Mouse (Mus musculus) gastrocnemius, postnatal 36 days (tissue): ENCODE measurements around the gene Pard3b. TPM values are rescaled to one million over a fixed set of nuclear protein-coding genes. Genes with fewer than 3 reads are reported as not detected.

ENCODE experiments used
- DNase-seq, 2 experiments: peaks; one replicate each; pipeline ENCODE4 v3.0.0; 2022
- intact Hi-C: fragments of 180-260 bp; cut with DNase I; formaldehyde crosslinking; loops from one replicate; pipeline ENCODE4 v1.15.1; 2025
- long read RNA-seq, 2 experiments: library from polyadenylated mRNA; stranded (forward); transcript quantifications; one replicate each; pipeline ENCODE4 v2.0.0; 2021
- total RNA-seq, 2 experiments: library from RNA; stranded (reverse); gene quantifications; 2 replicates each; pipeline ENCODE4 v1.2.3; 2021

The Pard3b gene
- 1 to 10 TPM; 5.0 to 5.1 TPM for total RNA-seq
- long read RNA-seq, experiment 1, result 0 reads
- long read RNA-seq, experiment 2, partial matches to known transcripts, result 0 of 2 reads
- long read RNA-seq, experiment 2, other reads (novel, unspliced or antisense), result 2 of 2 reads

GRCm38 (mm10) chr1:61638347-61639111 lies at the start of gene Pard3b:
Pard3b (plus strand) TSS chr1:61638824.
- intact Hi-C loops, result no loop called here
- peak; percentile 68 to 71 for DNase-seq

- DNase-seq, result no peak
- intact Hi-C loops, result no loop called here
Observed at GRCm38 (mm10) chr1:61616176-61616575, 22.4 kb upstream of the Pard3b start.

- DNase-seq, result no peak
- intact Hi-C loops, result no loop called here
Observed at GRCm38 (mm10) chr1:61620651-61621050, 18.0 kb upstream of the Pard3b start.

GRCm38 (mm10) chr1:61629857-61630256 lies 8.8 kb upstream of the Pard3b start:
- intact Hi-C loops, result no loop called here
- no peak for DNase-seq

- intact Hi-C loops, result no loop called here
Observed at GRCm38 (mm10) chr1:61639114-61640093, 780 bp downstream of the Pard3b start.

GRCm38 (mm10) chr1:61641880-61642279 lies 3.3 kb downstream of the Pard3b start:
- no peak for DNase-seq
- intact Hi-C loops, result no loop called here

More at GRCm38 (mm10) chr1:61639114-61640093, 780 bp downstream of the Pard3b start:
- DNase-seq, result peak in 1 of 2 experiments; percentile 21

- DNase-seq, result no peak
- intact Hi-C loops, result no loop called here
Observed at GRCm38 (mm10) chr1:61645062-61645461, 6.4 kb downstream of the Pard3b start.

GRCm38 (mm10) chr1:61649964-61650363 lies 11.3 kb downstream of the Pard3b start:
- DNase-seq, result no peak
- intact Hi-C loops, result no loop called here

- DNase-seq, result no peak
- intact Hi-C loops, result no loop called here
Observed at GRCm38 (mm10) chr1:61651454-61652271, 13.0 kb downstream of the Pard3b start.

GRCm38 (mm10) chr1:61657760-61658159 lies 19.1 kb downstream of the Pard3b start:
- no peak for DNase-seq
- intact Hi-C loops, result no loop called here

- intact Hi-C loops, result no loop called here
- no peak for DNase-seq
Observed at GRCm38 (mm10) chr1:61659931-61660330, 21.3 kb downstream of the Pard3b start.

- intact Hi-C loops, result no loop called here
- no peak for DNase-seq
Observed at GRCm38 (mm10) chr1:61685221-61685814, 46.7 kb downstream of the Pard3b start.

- intact Hi-C loops, result no loop called here
- DNase-seq, result no peak
Observed at GRCm38 (mm10) chr1:61685921-61686320, 47.3 kb downstream of the Pard3b start.

- intact Hi-C loops, result no loop called here
Observed at GRCm38 (mm10) chr1:61688301-61688700, 49.7 kb downstream of the Pard3b start.

GRCm38 (mm10) chr1:61698462-61699218 lies 60.0 kb downstream of the Pard3b start:
- intact Hi-C loops, result no loop called here
- no peak for DNase-seq

More at GRCm38 (mm10) chr1:61688301-61688700, 49.7 kb downstream of the Pard3b start:
- DNase-seq, result no peak

GRCm38 (mm10) chr1:61709812-61710211 lies 71.2 kb downstream of the Pard3b start:
- intact Hi-C loops, result no loop called here
- no peak for DNase-seq

GRCm38 (mm10) chr1:61711523-61711922 lies 72.9 kb downstream of the Pard3b start:
- no peak for DNase-seq
- intact Hi-C loops, result no loop called here

- DNase-seq, result no peak
- intact Hi-C loops, result no loop called here
Observed at GRCm38 (mm10) chr1:61729654-61730053, 91.0 kb downstream of the Pard3b start.

- intact Hi-C loops, result no loop called here
- no peak for DNase-seq
Observed at GRCm38 (mm10) chr1:61736550-61736949, 97.9 kb downstream of the Pard3b start.
